Mouse (Mus musculus): Measurements from ENCODE around the gene Ufd1. TPM values are rescaled to one million over a fixed set of nuclear protein-coding genes. Genes with fewer than 3 reads are reported as not detected.

The Ufd1 gene
- 39.5 and 40.6 TPM in 2 replicates for polyA plus RNA-seq (2015; fragmentation: Nextera tagmentation; extraction: Ambion mirVana)

- under 1% methylated on average over 42 of the region's 42 CpGs for WGBS (ENCODE audit: insufficient replicate concordance)
- Histone ChIP-seq H3K36me3 (replicated peaks) (peaks cover 66% of the 10 kb centered on the region), H3K4me1 (replicated peaks) (peaks cover 48% of the 10 kb centered on the region), H3K27ac (replicated peaks) (peak within 1 kb of the TSS; percentile 80), H3K9me3 (replicated peaks) (no peaks in the 10 kb centered on the region), H3K4me2 (peak within 1 kb of the TSS; percentile 83), H3K9ac (peak within 1 kb of the TSS; percentile 74), H3K4me3 (replicated peaks) (peak within 1 kb of the TSS; percentile 70), H3K27me3 (no peaks in the 10 kb centered on the region)
- peak; percentile 91 for ATAC-seq (ENCODE audit: insufficient read depth)
These were observed at the start of gene Ufd1, which contains the start of gene Cdc45 for GRCm38 (mm10) chr16:18811468-18812384. Ufd1 (plus strand) TSS chr16:18811779. Cdc45 (minus strand) TSS chr16:18811987.

- Histone ChIP-seq H3K27ac (replicated peaks) (no peak overlapping the region), H3K36me3 (replicated peaks) (no peaks in the 10 kb centered on the region), H3K9ac (no peak overlapping the region), H3K4me1 (replicated peaks) (no peaks in the 10 kb centered on the region), H3K4me2 (no peak overlapping the region), H3K9me3 (replicated peaks) (no peaks in the 10 kb centered on the region), H3K27me3 (no peaks in the 10 kb centered on the region), H3K4me3 (replicated peaks) (no peak overlapping the region)
- ATAC-seq (ENCODE audit: insufficient read depth): no peak
- WGBS (ENCODE audit: insufficient replicate concordance): 55% methylated on average over 3 of the region's 3 CpGs
These were observed 48.6 kb upstream of the Ufd1 start for GRCm38 (mm10) chr16:18762960-18763359.

GRCm38 (mm10) chr16:18766390-18766789, 45.2 kb upstream of the Ufd1 start:
- H3K4me1 ChIP-seq (replicated peaks): no peaks in the 10 kb centered on the region
- no peak overlapping the region for H3K9ac ChIP-seq
- ATAC-seq (ENCODE audit: insufficient read depth): no peak
- H3K4me2 ChIP-seq: no peak overlapping the region
- H3K4me3 ChIP-seq (replicated peaks): no peak overlapping the region
- no peaks in the 10 kb centered on the region for H3K36me3 ChIP-seq (replicated peaks)
- H3K27me3 ChIP-seq: no peaks in the 10 kb centered on the region
- WGBS (ENCODE audit: insufficient replicate concordance): 41% methylated on average over 4 of the region's 4 CpGs
- no peak overlapping the region for H3K27ac ChIP-seq (replicated peaks)
- H3K9me3 ChIP-seq (replicated peaks): no peaks in the 10 kb centered on the region

GRCm38 (mm10) chr16:18769501-18769900, 42.1 kb upstream of the Ufd1 start:
- Histone ChIP-seq H3K9ac (no peak overlapping the region), H3K27ac (replicated peaks) (no peak overlapping the region), H3K36me3 (replicated peaks) (no peaks in the 10 kb centered on the region), H3K9me3 (replicated peaks) (no peaks in the 10 kb centered on the region), H3K27me3 (peaks cover 13% of the 10 kb centered on the region), H3K4me2 (no peak overlapping the region), H3K4me1 (replicated peaks) (no peaks in the 10 kb centered on the region), H3K4me3 (replicated peaks) (no peak overlapping the region)
- WGBS (ENCODE audit: insufficient replicate concordance): 65% methylated on average over 1 of the region's 1 CpGs
- no peak for ATAC-seq (ENCODE audit: insufficient read depth)

- peaks cover 58% of the 10 kb centered on the region for H3K27me3 ChIP-seq
- no peaks in the 10 kb centered on the region for H3K9me3 ChIP-seq (replicated peaks)
- 39% methylated on average over 2 of the region's 2 CpGs for WGBS (ENCODE audit: insufficient replicate concordance)
- H3K9ac ChIP-seq: no peak overlapping the region
- H3K4me2 ChIP-seq: no peak overlapping the region
- H3K4me1 ChIP-seq (replicated peaks): no peaks in the 10 kb centered on the region
- ATAC-seq (ENCODE audit: insufficient read depth): no peak
- H3K27ac ChIP-seq (replicated peaks): no peak overlapping the region
- no peaks in the 10 kb centered on the region for H3K36me3 ChIP-seq (replicated peaks)
- no peak overlapping the region for H3K4me3 ChIP-seq (replicated peaks)
These were observed 37.6 kb upstream of the Ufd1 start for GRCm38 (mm10) chr16:18773936-18774335.

GRCm38 (mm10) chr16:18775621-18776555, 35.7 kb upstream of the Ufd1 start:
- ATAC-seq (ENCODE audit: insufficient read depth): no peak
- H3K4me1 ChIP-seq (replicated peaks): no peaks in the 10 kb centered on the region
- H3K9me3 ChIP-seq (replicated peaks): no peaks in the 10 kb centered on the region
- H3K27ac ChIP-seq (replicated peaks): no peak overlapping the region
- H3K27me3 ChIP-seq: peaks cover 70% of the 10 kb centered on the region
- no peak overlapping the region for H3K9ac ChIP-seq
- no peak overlapping the region for H3K4me3 ChIP-seq (replicated peaks)
- H3K36me3 ChIP-seq (replicated peaks): peaks cover 10% of the 10 kb centered on the region
- H3K4me2 ChIP-seq: 0 out of 2 replicates have a peak overlapping the region, but pooled peaks have one; percentile 2
- 26% methylated on average over 18 of the region's 18 CpGs for WGBS (ENCODE audit: insufficient replicate concordance)

GRCm38 (mm10) chr16:18776556-18777100, 35.0 kb upstream of the Ufd1 start, which contains the start of gene Cldn5:
Cldn5 (plus strand) TSS chr16:18776847.
- peaks cover 70% of the 10 kb centered on the region for H3K27me3 ChIP-seq
- WGBS (ENCODE audit: insufficient replicate concordance): 4% methylated on average over 19 of the region's 19 CpGs

GRCm38 (mm10) chr16:18777101-18778080, 34.2 kb upstream of the Ufd1 start:
- Histone ChIP-seq H3K9me3 (replicated peaks) (no peaks in the 10 kb centered on the region), H3K4me3 (replicated peaks) (peak overlapping the region; percentile 36), H3K4me1 (replicated peaks) (no peaks in the 10 kb centered on the region), H3K9ac (no peak overlapping the region), H3K36me3 (replicated peaks) (peaks cover 25% of the 10 kb centered on the region), H3K27me3 (peaks cover 70% of the 10 kb centered on the region), H3K27ac (replicated peaks) (no peak overlapping the region), H3K4me2 (peak overlapping the region; percentile 37)
- ATAC-seq (ENCODE audit: insufficient read depth): 0 out of 2 replicates have a peak, but pooled peaks have one; percentile 23
- WGBS (ENCODE audit: insufficient replicate concordance): 3% methylated on average over 80 of the region's 80 CpGs

More at GRCm38 (mm10) chr16:18776556-18777100, 35.0 kb upstream of the Ufd1 start, which contains the start of gene Cldn5:
- Histone ChIP-seq H3K27ac (replicated peaks) (no peak within 1 kb of the TSS), H3K4me1 (replicated peaks) (no peaks in the 10 kb centered on the region), H3K36me3 (replicated peaks) (peaks cover 17% of the 10 kb centered on the region), H3K9ac (no peak within 1 kb of the TSS), H3K4me3 (replicated peaks) (peak within 1 kb of the TSS; percentile 36), H3K9me3 (replicated peaks) (no peaks in the 10 kb centered on the region), H3K4me2 (peak within 1 kb of the TSS; percentile 37)
- ATAC-seq (ENCODE audit: insufficient read depth): peak; percentile 57

GRCm38 (mm10) chr16:18778461-18778860, 33.1 kb upstream of the Ufd1 start:
- WGBS (ENCODE audit: insufficient replicate concordance): 34% methylated on average over 2 of the region's 2 CpGs
- no peaks in the 10 kb centered on the region for H3K4me1 ChIP-seq (replicated peaks)
- H3K9ac ChIP-seq: no peak overlapping the region
- no peaks in the 10 kb centered on the region for H3K9me3 ChIP-seq (replicated peaks)
- peak overlapping the region; percentile 1; the same call in 1 of the 2 replicates for H3K4me2 ChIP-seq
- H3K27me3 ChIP-seq: peaks cover 65% of the 10 kb centered on the region
- ATAC-seq (ENCODE audit: insufficient read depth): no peak
- H3K36me3 ChIP-seq (replicated peaks): peaks cover 31% of the 10 kb centered on the region
- H3K27ac ChIP-seq (replicated peaks): no peak overlapping the region
- H3K4me3 ChIP-seq (replicated peaks): peak overlapping the region; percentile 36; the same call in 1 of the 2 replicates

GRCm38 (mm10) chr16:18781810-18782209, 29.8 kb upstream of the Ufd1 start:
- Histone ChIP-seq H3K9me3 (replicated peaks) (no peaks in the 10 kb centered on the region), H3K36me3 (replicated peaks) (peaks cover 64% of the 10 kb centered on the region), H3K27ac (replicated peaks) (no peak overlapping the region), H3K27me3 (peaks cover 33% of the 10 kb centered on the region), H3K4me3 (replicated peaks) (no peak overlapping the region), H3K4me2 (no peak overlapping the region), H3K9ac (no peak overlapping the region), H3K4me1 (replicated peaks) (peaks cover 25% of the 10 kb centered on the region)
- no peak for ATAC-seq (ENCODE audit: insufficient read depth)
- WGBS (ENCODE audit: insufficient replicate concordance): 87% methylated on average over 10 of the region's 10 CpGs

Data from liver, embryonic 15.5 days (tissue).